Mouse (Mus musculus): ENCODE measurements around the gene Agxt.
A peak's percentile ranks its signal among the peaks of the same experiment; 100 is the strongest.

Agxt gene

DNA sequence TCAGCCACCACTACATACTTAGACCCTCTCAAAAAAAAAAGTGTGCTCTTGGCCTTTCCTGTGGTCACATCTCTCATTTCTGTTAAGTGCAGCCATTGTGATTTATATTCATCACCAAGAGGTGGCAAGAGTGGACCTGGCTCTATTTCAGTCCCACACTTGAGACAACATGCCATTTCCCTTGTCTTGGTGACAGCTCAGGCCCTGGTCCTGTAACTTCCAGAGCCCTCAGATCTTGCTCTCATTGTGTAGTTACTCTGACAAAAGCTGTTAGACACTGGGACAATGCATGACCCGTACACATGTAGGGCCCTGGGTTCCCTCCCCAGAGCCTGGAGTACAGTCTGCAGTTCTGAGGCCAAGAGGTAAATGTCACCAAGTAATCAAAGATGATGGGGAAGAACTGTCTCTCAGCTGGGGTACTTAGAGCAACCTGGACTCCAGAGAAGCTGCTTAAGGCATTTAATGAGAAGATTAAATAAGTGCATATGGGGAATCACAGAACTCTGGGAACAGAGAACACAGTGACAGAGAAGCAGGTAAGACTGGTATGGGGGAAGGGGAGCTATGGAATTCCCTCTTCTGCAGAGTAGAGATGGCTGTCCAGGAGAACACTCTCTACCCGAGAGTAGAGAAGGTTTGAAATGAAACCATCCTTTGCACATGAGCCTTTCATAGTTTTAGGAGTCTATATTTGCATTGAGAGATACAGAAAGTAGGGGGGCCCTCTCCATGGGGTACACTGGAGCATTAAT is 16.0 kb downstream of the Agxt start:
- no peak for DNase-seq (ENCODE audit: low read depth, low spot score)

DNA sequence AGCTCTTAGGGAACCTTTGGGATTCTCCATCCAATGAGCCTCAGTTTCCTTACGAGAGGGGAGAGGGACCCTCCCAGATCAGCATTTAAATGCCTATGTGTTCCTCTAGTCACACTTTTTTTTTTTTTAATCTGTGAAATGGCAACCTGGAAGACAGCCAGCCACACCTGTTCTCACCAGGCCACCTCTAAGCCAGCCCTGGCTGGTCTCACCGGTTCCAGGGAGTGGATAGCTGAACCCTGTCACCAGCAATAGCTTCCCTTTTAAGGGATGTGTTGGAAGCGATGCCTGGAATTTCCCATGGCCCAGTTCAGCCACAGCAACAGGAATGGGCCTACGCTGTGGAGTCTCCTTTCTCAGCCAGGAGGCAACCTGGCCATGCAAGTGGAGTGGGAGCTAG is 22.5 kb downstream of the Agxt start:
- DNase-seq (ENCODE audit: low read depth, low spot score) = no peak

- no peak for DNase-seq (ENCODE audit: low read depth, low spot score)
These were observed 23.9 kb downstream of the Agxt start for GRCm38 (mm10) chr1:93158916-93159315.

DNA sequence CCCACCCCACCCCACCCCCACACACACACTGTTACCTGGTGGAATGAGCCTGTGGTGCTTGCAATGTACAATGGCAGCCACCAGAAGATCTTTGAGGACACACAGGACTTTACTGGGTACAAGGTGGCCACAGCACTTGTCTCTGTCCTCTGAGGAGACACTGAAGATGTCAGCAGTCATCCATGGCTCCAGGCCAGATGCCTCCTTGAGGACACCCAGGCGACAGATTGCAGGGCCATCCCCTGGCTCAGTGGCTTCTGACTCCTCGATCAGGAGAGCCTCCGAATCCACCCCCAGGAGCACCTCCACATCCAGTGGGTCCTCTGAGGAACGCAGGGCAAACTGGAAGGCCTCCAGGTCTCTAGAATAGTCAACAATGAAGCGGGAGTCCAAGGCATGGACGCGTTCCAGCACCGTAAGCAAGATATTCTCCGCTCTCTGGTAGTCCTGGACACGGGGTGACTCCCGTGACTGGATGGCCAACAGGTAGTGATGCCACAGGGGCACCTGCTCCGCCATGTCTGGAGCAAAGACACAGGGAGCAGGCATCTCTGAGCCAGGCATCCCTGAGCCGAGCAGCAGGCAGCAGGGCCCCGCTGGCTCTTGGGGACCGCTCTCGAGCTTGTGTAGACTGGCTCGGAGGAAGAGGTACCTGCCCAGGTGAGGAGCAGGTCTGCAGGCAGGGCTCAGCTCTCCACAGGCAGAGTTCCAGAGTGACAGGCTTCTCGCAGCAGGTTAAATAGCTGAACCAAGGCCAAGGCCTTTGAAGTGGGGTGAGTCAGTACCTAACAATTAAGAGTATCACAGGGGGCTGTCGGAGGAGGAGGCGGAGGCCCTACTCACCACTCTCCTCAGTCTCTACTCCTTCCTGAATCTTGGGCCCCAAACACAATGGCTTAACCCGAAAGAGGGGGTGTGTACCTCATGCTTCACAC is 24.8 kb downstream of the Agxt start:
- DNase-seq (ENCODE audit: low read depth, low spot score) = peak; percentile 25

DNA sequence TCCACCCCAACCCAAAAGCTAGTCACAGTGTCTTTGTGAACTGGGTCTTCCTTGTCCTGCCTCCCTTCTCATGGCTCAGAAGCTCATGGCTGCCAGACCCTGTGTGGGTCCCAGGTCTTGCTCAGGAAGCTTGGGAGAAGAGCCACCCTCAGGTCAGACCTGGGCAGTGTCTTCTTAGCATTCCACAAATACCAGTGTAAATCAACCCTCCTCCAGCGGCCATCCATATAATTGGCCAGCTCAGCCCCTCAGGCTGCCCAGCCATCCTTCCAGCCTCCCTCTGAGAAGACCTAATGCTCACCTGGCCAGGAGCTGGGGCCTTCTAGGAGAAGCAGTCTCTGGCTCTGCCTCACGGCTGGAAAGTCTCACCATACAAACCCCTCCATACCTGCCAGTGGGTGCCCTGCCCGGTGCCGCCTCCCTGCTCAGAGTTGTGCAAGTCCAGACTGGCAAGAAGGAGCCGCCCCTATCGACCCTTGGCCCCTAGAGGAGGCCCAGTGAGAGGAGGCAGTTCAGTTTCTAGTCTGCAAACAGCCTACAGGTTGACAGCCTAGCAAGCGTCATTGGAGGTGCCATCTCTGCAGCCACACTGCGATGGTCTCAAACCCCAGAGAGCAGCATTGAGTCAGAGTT is 25.6 kb downstream of the Agxt start, which contains the start of gene 2310007B03Rik:
TSS of gene 2310007B03Rik (minus strand) at position 448 of the 633 bp plus-strand sequence.
- DNase-seq (ENCODE audit: low read depth, low spot score) = no peak

DNA sequence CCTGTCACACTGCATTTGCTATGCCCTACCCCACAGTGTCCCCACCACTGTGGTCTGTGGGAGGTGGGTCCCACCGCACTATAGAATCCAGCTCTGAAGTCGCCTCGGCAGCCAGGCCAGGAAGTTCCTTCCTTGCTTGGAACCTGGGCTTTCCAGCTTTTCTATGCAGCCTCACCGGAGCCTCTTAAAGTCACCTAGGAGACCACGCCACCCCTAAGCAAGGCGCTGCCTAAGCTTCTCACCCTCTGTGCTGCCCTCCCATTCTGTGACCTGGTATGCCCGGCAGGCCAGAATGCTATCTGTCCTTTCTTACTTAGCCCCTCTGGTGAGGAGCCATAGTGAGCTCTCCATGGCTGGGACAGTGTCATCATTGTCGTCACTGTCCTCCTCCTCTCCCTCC is 26.3 kb downstream of the Agxt start:
- DNase-seq (ENCODE audit: low read depth, low spot score) = no peak

DNA sequence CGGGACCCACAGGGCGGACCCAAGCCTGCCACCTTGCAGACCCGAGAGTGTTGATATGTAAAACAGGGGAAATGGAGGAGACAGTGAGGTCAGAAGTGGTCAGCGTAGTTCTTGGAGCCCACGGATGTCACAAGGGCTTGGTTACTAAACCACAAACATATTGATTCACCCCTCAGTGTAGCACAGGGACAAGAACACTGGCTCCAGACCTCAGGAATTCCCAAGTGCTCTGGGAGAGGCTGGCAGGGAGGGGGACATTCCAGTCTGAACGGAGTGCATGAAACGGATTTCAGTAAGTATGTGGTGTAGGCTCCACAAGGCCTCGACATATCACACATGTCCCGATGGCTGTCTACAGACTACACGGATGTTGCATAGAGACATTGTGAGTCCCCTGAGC is 26.9 kb downstream of the Agxt start:
- DNase-seq (ENCODE audit: low read depth, low spot score) = no peak

GRCm38 (mm10) chr1:93162588-93162987 is 27.5 kb downstream of the Agxt start:
- no peak for DNase-seq (ENCODE audit: low read depth, low spot score)

GRCm38 (mm10) chr1:93165447-93165846 is 30.4 kb downstream of the Agxt start:
- DNase-seq (ENCODE audit: low read depth, low spot score) = no peak

DNA sequence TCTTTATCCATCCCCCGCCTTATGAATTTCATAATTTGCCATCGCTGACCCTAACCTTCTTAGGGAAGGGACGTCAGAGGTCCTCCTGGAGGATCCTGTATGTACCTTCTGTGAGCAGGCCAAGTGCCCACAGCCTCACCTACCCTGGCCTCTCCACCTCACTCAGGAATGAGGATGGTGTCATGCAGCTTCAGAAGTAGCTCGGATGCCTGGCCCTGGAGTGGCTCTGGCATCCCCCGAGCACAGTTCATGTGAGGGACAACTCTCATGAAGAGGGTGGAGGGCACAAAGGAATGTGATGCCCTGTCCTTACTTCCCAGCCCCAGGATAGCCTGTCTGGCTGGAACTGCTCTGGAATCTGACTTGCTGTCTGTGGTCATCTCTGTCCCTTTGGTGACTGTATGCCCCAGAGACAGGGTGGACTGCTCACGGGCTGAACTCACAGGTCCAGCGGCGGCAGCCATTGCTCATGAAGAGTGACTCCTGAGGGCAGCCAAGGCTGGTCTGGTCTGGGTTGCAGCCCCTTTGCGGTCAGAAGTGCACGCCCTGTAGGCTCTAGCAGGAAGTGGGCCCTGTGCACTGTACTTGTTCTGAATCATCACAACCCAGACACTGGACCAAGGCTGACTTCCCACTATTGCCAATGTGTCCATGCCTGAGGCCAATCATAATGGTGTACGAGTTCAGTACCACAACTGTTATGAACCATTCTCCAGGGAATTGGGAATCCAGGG is 31.5 kb downstream of the Agxt start:
- no peak for DNase-seq (ENCODE audit: low read depth, low spot score)

GRCm38 (mm10) chr1:93168295-93168775 is 33.3 kb downstream of the Agxt start, which contains the start of gene Crocc2:
Gene Crocc2, plus strand, starts transcription at chr1:93168725.
- DNase-seq (ENCODE audit: low read depth, low spot score) = peak; percentile 42

GRCm38 (mm10) chr1:93173665-93174064 is 38.6 kb downstream of the Agxt start:
- no peak for DNase-seq (ENCODE audit: low read depth, low spot score)

DNA sequence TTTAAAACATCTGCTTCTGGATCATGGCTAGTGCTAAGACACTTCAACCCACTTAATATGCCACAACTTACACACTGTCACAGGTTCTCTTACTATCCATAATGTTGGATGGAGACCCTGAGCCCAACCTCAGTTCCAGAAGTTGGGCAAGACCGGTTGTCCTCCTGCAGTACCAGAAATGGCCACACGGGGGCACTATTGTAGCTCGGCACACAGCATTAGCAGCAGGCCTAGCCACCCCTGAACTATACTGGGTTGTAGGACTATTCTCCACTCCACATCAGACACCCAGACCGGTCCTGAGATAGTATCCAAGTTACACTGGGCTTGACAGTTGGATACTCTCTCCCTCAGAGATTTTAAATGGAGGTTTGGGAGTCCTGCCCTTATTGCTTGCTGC is 39.4 kb downstream of the Agxt start:
- DNase-seq (ENCODE audit: low read depth, low spot score) = peak; percentile 82

- DNase-seq (ENCODE audit: low read depth, low spot score) = no peak
These were observed 40.8 kb downstream of the Agxt start for GRCm38 (mm10) chr1:93175849-93176248.

- DNase-seq (ENCODE audit: low read depth, low spot score) = peak; percentile 61
These were observed 41.7 kb downstream of the Agxt start for GRCm38 (mm10) chr1:93176525-93177332.

DNA sequence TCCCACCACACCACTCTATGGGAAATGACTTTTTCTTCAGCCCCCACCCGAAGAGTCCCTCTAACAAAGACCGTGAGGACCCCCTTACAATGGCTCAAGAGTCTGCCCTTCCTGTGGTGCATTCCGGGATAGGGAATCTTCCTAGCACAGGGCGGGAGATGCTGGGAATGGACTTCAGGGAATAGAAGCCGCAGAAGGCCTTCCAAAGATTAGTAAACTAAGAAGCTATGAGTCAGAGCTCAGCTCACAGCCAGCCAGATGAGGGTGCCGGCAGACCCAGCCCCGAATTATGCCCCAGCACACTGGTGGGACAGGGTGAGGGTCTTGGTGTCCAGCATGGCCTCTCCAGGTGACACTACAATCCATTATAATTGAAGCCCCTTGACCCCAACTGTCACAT is 47.2 kb downstream of the Agxt start:
- no peak for DNase-seq (ENCODE audit: low read depth, low spot score)

DNA sequence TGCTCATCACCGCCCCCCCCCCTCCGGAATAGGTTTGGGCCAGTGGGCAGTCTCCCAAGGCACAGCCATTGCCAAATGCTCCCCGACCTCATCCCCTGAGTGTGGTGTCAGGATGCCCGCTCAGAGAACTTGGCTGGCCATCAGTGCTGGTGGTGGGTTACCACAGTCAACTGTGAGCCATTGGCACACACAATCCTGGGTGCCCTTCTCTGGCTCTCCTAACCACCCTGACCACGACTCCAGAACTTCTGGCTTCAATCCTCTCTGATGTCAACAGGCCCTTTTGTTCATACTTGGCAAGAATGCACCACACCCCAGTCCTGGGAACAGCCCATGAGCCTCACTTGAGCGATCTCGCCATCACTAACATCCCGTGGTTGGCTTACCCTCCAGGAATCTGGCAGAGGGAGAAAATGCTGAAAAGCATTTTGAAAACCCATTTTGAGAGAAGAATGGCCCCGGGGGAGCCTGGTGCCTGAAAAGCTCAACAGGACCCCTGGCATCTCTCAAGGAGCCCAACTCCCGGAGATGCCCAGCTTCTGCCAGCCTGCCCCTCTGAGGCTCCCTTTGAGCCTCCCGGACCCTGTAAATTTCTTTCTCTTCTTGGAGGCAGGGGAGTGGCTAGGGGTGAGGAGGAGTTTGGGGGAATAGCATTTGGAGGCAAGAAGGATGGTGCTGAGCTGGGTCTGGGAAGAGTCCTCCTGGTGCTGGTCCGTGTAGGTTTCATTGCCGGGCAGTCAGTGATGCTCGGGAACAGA is 49.2 kb downstream of the Agxt start:
- no peak for DNase-seq (ENCODE audit: low read depth, low spot score)

DNA sequence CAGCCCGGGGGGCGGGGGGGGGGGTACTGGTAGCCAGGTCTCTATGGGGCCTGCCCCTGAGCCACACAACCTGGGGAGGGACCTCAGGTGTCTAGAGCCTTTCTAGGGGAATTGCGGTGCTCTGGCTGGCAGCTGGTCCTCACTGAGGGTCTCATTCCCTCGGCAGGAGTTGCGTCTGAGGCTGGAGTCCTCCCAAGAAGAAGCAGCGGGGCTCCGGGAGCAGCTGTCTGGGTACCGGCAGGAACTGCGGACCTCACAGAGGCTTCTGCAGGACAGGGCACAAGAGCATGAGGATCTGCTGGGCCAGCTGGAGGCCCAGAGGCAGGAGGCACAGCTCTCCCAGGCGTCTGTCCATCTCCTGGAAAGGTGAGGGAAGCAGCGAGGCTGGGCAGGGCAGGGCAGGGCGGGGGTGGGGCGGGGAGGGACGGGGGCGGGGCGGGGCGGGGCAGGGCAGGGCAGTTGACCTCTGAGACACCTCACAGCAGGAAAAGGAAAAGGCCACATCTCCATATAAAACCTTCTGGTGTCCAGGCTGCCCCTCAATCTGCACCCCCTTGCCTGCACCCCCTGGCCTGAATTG is 55.8 kb downstream of the Agxt start:
- DNase-seq (ENCODE audit: low read depth, low spot score) = peak; percentile 51

GRCm38 (mm10) chr1:93194961-93195360 is 59.9 kb downstream of the Agxt start:
- DNase-seq (ENCODE audit: low read depth, low spot score) = peak; percentile 81
